Mouse (Mus musculus) heart, adult 2 months (tissue): ENCODE data around the gene Dock1.

ENCODE experiments used
- CTCF ChIP-seq: fragments of 200-600 bp; IDR thresholded peaks from 2 replicates; pipeline ENCODE4 v1.8.1; 2022; ENCODE audit warnings: antibody characterized with exemption, mild to moderate bottlenecking, moderate library complexity
- EP300 ChIP-seq: fragments of 200-500 bp; IDR thresholded peaks from 2 replicates; pipeline ENCODE4 v1.6.1; 2011; ENCODE audit warnings: low read depth, low read length, control low read depth; ENCODE audit not compliant: insufficient read depth
- POLR2A ChIP-seq: fragments of 200-500 bp; IDR thresholded peaks from 2 replicates; pipeline ENCODE4 v1.6.1; 2011; ENCODE audit warnings: mild to moderate bottlenecking, low read depth, low read length, control low read depth; ENCODE audit not compliant: insufficient read depth

GRCm38 (mm10) chr7:134700001-134700400 is 29.5 kb downstream of the Dock1 start:
- TF ChIP-seq CTCF (no peak), POLR2A (no peak), EP300 (no peak)
